Mouse (Mus musculus) G1E-ER4 (cell line): Measurements from ENCODE around the gene Fermt2. TPM values are rescaled to one million over a fixed set of nuclear protein-coding genes. Genes with fewer than 3 reads are reported as not detected.

Experiments
- GATA1 ChIP-seq: IDR thresholded peaks from one replicate; pipeline ENCODE4 v1.8.0; 2012; ENCODE audit warnings: low read length, inconsistent platforms
- polyA plus RNA-seq: library from polyadenylated mRNA; stranded (reverse); fragments of >175 nt; gene quantifications from 2 replicates; pipeline ENCODE4 v1.2.3, GENCODE M21; 2012

Gene Fermt2
- polyA plus RNA-seq, 1 experiment, result not detected

DNA sequence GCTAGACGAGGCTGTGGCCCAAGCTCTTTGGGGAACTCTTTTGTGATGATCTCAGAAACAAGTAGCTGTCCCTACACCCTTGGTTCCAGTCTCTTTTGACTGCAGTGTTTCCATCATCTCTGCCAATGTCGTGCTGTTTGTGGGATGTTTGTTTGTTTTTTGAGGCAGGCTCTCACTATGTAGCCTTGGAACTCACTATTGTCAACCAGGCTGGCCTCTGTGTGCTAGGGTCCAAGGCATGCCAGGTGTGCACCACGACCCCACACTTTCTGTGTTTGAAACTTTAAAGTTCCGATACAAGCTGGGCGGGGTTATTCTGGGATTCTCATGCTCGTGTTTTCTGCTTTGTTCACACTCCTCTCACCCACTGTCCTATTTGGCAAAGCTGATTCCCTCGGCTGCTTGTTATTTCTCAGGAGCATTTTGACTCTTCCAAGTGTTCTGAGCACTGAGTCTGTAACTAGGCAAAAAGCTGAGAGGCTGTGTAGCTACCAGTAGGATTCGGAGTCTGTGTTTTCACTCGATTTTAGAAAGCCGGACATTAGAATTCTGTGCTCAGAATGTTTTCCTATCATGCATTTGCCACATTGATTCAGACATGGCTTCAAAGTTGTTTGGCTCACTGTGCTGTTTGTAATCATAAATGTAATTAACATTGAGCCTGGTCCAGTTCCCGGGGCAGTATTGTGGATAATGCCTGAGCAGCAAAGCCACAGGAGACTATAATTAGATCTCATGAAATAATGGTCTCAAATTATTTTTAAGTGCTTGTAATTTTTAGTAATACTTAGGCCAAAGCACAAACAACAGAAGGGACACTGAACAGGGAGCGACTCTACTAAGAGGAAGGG is 74.0 kb downstream of the Fermt2 start:
- TF ChIP-seq GATA1, result no peak

DNA sequence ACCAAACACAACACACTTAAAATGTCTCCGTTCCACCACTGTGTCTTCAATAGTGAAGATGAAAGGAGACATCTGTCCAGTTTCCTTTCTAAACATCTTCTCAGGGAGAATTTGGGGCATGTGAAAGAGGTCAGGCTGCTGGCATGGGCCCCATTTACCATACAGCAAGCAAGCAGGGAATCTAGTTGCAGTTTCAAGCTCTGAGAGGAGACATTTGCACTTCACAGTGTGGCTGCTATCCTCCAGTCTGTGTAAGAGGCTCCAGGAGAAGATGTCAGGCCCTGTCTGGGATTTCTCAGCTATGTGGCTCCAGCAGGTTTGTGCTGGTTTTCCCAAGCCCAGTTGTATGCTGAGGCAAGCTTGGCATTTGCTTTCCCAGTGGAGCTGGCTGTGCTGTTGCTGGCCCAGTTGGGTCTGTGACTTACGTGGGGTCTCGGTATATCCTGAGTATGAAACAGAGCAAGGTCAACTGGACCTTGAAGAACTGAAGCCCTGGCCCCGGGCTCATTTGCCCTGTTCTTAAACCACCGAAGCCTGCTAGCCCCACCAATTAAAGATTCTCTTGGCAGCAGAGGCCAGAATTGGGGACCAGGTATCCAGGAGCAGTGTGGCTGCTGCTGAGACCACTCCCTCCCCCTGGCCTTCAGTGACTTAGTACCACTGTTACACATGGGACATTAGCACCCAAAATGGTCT is 76.2 kb downstream of the Fermt2 start:
- TF ChIP-seq GATA1, result no peak

DNA sequence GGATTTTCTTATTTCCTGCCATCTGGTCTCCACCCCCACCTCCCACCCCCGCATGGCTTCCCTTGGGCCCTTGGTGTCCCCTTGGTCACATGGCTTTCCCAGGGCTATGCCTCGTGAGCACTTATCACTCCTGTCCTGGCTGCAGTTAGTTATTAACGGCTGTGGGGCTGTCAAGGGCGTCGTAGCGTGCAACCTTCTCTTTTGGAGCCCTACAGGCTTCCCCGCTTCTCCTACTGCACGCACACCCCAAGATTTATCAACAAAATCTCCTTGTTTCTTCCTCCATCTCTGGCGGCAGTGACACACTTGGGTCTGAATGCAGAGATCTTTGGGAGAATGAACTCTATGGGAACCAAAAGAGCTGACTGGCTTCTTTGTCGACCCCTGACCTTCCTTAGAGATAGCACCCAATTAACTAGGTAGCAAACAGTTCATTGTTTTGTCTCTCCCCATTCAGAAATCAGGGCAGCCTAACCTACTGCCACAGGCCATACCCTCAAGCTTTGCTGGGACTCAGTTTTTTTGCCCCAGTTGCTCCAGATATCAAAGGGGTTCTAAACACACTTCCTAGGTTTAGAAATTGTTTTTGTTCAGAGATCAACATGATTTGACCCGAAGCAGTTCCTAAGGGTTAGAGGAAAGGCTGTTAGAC is 76.9 kb downstream of the Fermt2 start:
- no peak for TF ChIP-seq GATA1

DNA sequence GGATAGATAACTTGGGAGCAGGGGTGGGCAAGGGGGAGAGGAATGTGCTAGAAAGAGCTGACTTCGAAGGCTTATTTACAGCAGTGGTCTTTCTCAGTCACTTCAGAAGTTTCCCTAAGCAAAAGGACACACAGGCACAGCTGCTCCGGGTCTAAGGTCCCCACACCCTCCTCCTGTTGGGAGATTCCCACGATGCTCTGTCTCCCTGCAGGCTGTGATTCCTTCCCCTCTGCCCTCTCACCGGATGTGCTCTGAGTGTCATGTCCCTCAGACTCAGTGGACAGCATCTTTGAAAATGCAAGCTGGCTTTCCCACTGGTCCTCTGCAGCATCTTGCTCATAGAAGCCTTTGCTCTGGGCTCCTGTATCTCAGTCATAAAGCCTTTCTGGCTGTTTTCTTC is 77.8 kb downstream of the Fermt2 start:
- no peak for TF ChIP-seq GATA1

DNA sequence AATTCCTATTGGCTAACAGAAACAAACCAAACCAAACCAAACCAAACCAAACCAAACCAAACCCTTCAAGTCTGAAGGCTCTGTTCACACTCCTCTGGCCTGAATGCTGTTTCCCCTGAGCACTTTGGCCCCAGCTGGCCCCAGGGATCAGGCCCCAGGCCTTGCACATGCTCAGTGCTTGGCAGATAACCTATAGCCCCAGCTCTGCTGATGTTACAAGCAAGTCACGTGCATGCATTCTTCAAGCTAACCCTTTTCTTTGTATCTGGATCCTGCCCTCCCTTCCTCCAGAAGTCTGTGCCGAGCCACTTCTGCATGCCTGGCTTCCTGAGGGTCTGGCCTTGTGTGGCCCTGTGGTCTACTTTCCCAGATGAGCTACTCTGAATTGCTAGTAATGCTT is 78.8 kb downstream of the Fermt2 start:
- TF ChIP-seq GATA1, result no peak

DNA sequence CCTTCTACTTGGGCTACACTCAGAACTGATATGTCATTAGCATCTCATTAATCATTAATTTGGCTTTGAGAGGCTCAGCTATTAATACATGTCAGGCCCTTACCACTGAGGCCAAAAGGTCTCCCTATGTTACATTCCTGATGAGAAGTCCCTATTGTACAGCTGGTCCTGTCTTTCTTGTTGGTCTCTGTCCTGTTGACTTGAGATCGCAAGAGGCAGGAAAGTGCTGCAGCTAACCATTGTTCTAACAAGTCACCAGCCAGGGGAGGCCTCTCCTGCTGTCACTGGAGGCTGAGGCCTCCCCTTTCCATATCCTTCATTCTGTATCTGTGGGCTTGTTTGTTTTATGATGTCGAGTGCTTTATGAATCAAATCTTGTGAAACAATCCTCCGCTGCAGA is 83.1 kb downstream of the Fermt2 start:
- no peak for TF ChIP-seq GATA1

DNA sequence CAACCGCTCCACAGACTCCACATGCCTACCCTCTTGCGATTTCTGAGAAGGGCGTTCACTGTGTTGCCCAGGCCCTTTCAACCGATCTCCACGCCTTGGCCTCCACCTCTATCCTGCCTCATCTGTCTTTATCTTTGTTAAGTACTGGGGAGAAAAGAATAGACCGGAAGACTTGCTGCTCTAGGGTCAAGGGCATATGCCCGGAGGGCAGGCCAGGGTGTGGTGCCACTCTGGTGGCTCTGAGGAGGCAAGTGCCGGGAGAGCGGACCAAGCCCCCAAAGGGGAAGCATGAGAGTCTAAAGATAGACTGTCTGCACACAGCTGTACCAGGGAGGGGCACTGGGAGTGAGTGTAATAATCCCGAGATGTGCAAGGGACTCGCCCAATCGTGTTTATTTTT is 84.5 kb downstream of the Fermt2 start:
- no peak for TF ChIP-seq GATA1

DNA sequence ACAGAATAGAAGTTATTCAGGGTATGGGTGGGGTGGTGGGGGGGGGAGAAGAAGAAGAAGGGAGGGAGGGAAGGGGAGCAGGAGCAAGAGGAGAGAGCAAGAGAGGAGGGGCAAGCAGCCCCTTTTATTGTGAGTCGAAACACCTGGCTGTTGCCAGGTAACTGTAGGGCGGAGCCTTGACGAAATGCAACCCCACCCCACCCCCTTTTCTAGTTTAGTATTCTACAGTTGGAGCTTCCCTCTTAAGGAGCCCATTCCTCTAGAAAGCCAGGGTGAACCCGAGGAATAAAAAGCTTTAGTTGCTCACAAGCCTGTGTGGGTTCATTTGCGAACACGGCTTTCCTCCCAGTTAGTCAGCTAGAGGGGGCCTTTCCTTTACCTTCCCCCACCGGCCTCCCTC is 85.0 kb downstream of the Fermt2 start:
- no peak for TF ChIP-seq GATA1

DNA sequence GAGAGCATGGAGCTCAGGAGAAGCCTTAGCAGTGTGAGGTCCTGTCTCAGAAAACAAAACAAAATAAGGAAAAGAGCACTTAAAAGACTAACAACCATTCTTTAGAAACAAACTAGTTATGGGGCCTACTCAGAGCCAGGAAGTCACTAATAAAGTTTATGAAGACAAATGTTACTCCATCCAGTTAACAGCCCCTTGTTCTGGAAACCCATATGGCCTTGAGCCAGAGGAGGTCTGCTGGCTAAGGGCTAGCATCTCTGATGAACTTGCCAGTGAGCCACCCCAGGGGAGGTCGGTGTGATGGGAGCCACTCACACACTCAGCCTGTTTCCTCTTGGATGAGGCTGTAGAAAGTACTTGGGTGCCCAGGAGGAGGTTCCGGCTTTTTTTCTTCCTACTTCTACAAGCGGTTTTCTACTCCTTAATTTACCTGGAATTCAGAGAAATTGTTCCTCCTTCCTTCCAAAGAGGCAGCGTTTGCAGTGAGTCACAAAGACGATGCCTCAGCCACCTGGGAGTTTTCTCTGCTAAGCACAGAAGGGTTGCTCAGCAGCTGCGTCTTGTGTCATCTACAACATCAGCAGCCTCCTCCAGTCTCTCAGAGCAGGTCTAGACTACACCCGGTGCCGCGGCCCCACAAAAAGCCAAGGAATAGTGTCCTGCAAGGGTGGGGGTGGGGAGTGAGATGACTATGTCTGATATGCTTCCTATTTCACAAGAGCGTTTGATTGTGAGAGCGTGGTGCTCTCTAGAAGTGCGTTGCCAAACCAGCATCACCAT is 86.9 kb downstream of the Fermt2 start:
- TF ChIP-seq GATA1, result no peak

DNA sequence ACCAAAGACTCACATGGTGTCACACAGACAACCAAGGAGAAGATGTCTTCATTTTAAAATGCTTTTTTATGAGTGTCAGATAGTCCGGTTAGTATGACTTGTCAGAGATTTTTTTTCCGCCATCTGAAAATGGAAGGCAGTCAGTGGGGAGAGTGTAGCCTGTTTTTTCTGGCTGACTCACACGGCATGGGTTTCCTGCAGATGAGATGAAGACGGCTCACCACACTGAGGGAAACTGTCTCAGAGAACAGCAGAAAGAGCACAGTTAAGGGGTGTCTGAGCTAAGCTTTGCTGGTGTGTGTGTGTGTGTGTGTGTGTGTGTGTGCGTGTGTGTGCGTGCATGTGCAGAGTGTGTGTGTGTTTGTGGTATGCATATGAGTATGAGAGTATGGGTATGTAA is 88.6 kb downstream of the Fermt2 start:
- TF ChIP-seq GATA1, result no peak

DNA sequence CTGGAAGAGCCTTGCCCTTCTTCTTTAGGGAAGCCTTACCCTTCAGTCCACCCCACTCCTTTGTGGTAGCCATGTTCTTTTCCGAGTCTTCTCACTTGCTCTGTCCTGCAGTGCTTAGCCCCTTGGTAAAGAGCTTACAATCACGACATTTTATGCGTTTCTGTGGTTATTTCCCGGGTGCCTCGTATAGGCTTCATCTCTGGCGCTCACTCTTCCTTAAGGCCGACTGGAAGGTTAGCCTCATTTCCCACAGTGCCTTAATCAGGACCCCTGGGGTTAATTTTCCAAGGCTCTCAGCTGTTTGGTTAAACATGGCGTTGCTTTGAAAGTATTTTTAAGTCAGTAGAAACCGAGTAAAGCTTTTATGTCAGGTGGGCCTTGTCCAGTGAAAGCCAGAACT is 90.5 kb downstream of the Fermt2 start:
- no peak for TF ChIP-seq GATA1

DNA sequence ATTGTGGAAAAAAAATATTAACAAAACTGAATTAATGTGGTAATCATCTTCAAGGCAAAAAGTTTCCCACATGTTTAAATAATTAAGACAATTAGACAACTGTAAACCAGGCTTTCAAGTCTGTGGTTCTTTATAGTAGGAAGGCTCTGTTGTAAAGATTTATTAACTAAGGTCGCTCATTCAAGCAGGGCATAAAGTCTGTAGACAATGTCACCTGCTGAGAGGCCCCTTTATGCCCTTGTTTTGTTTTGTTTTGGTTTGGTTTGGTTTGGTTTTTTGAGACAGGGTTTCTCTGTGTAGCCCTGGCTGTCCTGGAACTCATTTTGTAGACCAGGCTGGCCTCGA is 91.0 kb downstream of the Fermt2 start:
- no peak for TF ChIP-seq GATA1

DNA sequence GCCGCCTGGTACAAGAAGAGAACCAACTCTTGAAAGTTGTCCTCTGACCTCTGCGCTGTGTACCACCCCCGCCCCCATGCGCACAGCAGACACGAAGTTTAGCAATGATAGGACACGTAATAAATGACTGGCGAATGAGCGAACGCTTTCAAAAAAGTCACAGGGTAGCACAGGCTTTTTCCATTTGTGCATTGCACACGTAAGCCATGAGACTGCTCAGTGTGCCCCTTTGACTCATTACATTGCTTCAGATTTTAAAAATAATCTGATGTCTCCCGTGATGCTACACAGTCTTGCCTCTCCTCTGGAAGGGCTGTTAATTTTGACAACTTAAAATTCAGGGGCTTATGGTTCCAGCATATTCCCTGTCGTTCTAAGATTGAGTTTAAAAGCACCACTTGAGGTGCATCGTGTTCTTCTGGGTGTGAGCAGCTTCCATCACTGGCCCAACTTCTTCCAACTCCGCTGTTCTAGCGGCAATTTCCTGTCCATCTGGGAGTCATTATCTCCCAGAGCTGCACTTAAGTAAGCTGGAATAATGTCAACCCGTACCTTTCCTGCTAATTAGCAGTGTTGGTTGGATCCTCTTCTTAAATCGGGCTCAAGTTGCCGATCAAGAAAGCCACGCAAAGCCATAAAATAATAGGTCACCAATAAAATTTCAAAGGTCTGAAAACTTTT is 91.5 kb downstream of the Fermt2 start:
- TF ChIP-seq GATA1, result no peak

DNA sequence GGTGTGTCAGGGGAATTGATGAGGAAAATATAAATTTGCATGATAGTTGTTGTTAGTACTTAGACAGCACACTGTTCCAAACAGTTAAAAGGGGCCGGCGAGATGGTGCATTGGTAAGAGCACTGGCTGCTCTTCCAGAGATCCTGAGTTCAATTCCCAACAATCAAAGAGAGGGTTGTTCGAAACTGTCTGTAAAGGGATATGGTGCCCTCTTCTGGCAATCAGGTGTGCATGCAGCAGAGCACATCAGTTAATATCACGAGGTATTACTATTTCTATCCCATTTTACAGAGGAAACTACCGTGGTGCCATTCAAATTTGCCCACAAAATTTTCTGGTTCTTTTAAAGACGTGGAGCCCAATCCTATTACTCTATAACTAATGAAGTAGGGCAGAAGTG is 95.7 kb downstream of the Fermt2 start:
- TF ChIP-seq GATA1, result no peak

DNA sequence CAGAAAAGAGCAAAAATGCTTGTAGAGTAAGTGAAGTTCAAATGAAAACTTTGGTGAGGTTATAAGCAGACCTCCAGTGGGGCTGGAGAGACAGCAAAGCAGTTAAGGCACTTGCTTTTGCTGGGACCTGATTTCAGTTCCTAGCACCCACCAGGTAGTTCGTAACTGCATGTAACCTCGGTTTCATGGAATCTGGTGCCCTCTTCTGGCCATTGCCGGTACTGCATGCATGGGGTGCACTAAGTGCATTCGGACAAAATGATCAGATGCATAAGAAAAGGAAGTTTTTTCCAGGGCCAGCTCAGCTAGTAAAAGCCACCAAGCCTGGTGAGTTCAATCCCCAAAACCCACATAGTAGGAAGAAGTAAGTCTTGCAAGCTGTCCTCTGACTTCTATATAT is 97.9 kb downstream of the Fermt2 start:
- no peak for TF ChIP-seq GATA1
